ENCODE assay signal across 4 mouse cellular contexts in genomic region chr13:117180912-117181311, GRCm38 (mm10).
DNase-seq lines count a peak whose midpoint lies in the region.

No protein-coding gene starts in this region.

- DNase-seq in ES-CJ7 (ENCODE audit: low read depth, low spot score), result peak; percentile 63
- DNase-seq in R1 (ENCODE audit: low read depth, low spot score), result peak; percentile 79
- DNase-seq in ZHBTc4 (ENCODE audit: low read depth, low spot score), result peak; percentile 18
- peak; percentile 33 for DNase-seq in heart, adult 11 months

Comparison
In these comparisons a context has a peak if more than half of its experiments do, and no peak if none do; other contexts are left out.
1. Peak in every context shown above with its lines: DNase-seq.
2. DNase-seq: peak in every context shown above with its lines; median percentile 79 in R1; 63 in ES-CJ7; 33 in heart, adult 11 months; 18 in ZHBTc4.